Mouse (Mus musculus) MEL (cell line): ENCODE measurements at regions not wholly inside any gene's neighbourhood (a gene's known extent, or its start where the extent isn't known, plus 50 kb on each side); places are given as distances from the start of the nearest gene placed in this dataset.

Source experiments
- DNase-seq: peaks from one replicate; pipeline ENCODE4 v3.0.0; 2011; ENCODE audit warnings: low read depth, low spot score
- H3K27ac ChIP-seq: 2 replicates; pipeline ENCODE4 v1.5.1; 2012; ENCODE audit warnings: low read depth, mild to moderate bottlenecking, control low read depth, low read length, moderate library complexity; ENCODE audit not compliant: control insufficient read depth
- H3K27me3 ChIP-seq, 2 experiments: fragments of 150-350 bp in 1 of 2; sonication (generic) in 1 of 2; 2 replicates each; pipeline ENCODE4 v1.6.1; 2012; ENCODE audit warnings: low read length in 2 of 2, mild to moderate bottlenecking in 2 of 2, improper control_type of control experiment in 1 of 2, moderate library complexity in 1 of 2; ENCODE audit not compliant: insufficient read depth in 2 of 2, control insufficient read depth in 1 of 2
- H3K36me3 ChIP-seq, 2 experiments: 2 replicates each; pipeline ENCODE4 v1.6.1; 2012 to 2014; ENCODE audit warnings: low read length in 2 of 2, improper control_type of control experiment in 1 of 2, inconsistent platforms in 1 of 2, mild to moderate bottlenecking in 1 of 2; ENCODE audit not compliant: insufficient read depth in 2 of 2, control insufficient read depth in 1 of 2
- H3K4me1 ChIP-seq, 2 experiments: fragments of 150-350 bp in 1 of 2; sonication (generic) in 1 of 2; 2 replicates each; pipeline ENCODE4 v1.6.1; 2012; ENCODE audit warnings: low read length in 2 of 2, improper control_type of control experiment in 1 of 2, mild to moderate bottlenecking in 1 of 2; ENCODE audit not compliant: insufficient read depth in 2 of 2, control insufficient read depth in 1 of 2
- H3K4me3 ChIP-seq, 2 experiments: fragments of 150-350 bp in 1 of 2; sonication (generic) in 1 of 2; 2 replicates each; pipeline ENCODE4 v1.5.1; 2012; ENCODE audit warnings: low read depth in 2 of 2, low read length in 2 of 2, mild to moderate bottlenecking in 2 of 2, moderate library complexity in 2 of 2, control low read depth in 1 of 2, improper control_type of control experiment in 1 of 2; ENCODE audit not compliant: control insufficient read depth in 1 of 2, insufficient read depth in 1 of 2
- H3K79me2 ChIP-seq: 2 replicates; pipeline ENCODE4 v1.6.1; 2012; ENCODE audit warnings: mild to moderate bottlenecking, low read length, moderate library complexity; ENCODE audit not compliant: control insufficient read depth, poor library complexity, insufficient read depth
- H3K9ac ChIP-seq: 2 replicates; pipeline ENCODE4 v1.6.1; 2012; ENCODE audit warnings: low read depth, mild to moderate bottlenecking, control low read depth, low read length, moderate library complexity; ENCODE audit not compliant: control insufficient read depth, poor library complexity, severe bottlenecking
- H3K9me3 ChIP-seq: fragments of 150-350 bp; sonication (generic); replicated peaks from 2 replicates; pipeline ENCODE4 v1.6.1; 2012; ENCODE audit warnings: mild to moderate bottlenecking, low read length, improper control_type of control experiment, moderate library complexity; ENCODE audit not compliant: insufficient read depth
- BHLHE40 ChIP-seq: IDR thresholded peaks from 2 replicates; pipeline ENCODE4 v1.6.1; 2012; ENCODE audit warnings: low read depth, mild to moderate bottlenecking, inconsistent platforms, low read length, improper control_type of control experiment, borderline replicate concordance
- CHD1 ChIP-seq: IDR thresholded peaks from 2 replicates; pipeline ENCODE4 v1.6.1; 2012; ENCODE audit warnings: low read depth, mild to moderate bottlenecking, inconsistent platforms, low read length, improper control_type of control experiment
- CHD2 ChIP-seq: IDR thresholded peaks from 2 replicates; pipeline ENCODE4 v1.6.1; 2011; ENCODE audit warnings: low read length, improper control_type of control experiment
- CTCF ChIP-seq, 3 experiments: IDR thresholded peaks in 2 of 3; conservative IDR thresholded peaks in 1 of 3; 2 replicates each; pipeline ENCODE4 v1.5.1; 2011 to 2012; ENCODE audit warnings: low read length in 3 of 3, low read depth in 2 of 3, mild to moderate bottlenecking in 2 of 3, improper control_type of control experiment in 1 of 3, inconsistent platforms in 1 of 3, mixed read lengths in 1 of 3, moderate library complexity in 1 of 3; ENCODE audit not compliant: control insufficient read depth in 1 of 3, insufficient read depth in 1 of 3, poor library complexity in 1 of 3, severe bottlenecking in 1 of 3
- E2F4 ChIP-seq: IDR thresholded peaks from 2 replicates; pipeline ENCODE4 v1.6.1; 2011; ENCODE audit warnings: low read depth, low read length, improper control_type of control experiment, borderline replicate concordance
- ELF1 ChIP-seq: IDR thresholded peaks from 2 replicates; pipeline ENCODE4 v1.6.1; 2014; ENCODE audit warnings: low read depth, mild to moderate bottlenecking, inconsistent platforms, low read length, improper control_type of control experiment, moderate library complexity
- EP300 ChIP-seq, 2 experiments: IDR thresholded peaks; 2 replicates each; pipeline ENCODE4 v1.6.1; 2011; ENCODE audit warnings: improper control_type of control experiment in 2 of 2, low read length in 2 of 2, low read depth in 1 of 2, mild to moderate bottlenecking in 1 of 2
- ETS1 ChIP-seq: IDR thresholded peaks from 2 replicates; pipeline ENCODE4 v1.6.1; 2012; ENCODE audit warnings: low read depth, mild to moderate bottlenecking, inconsistent platforms, low read length, improper control_type of control experiment, moderate library complexity
- GABPA ChIP-seq: IDR thresholded peaks from 2 replicates; pipeline ENCODE4 v1.6.1; 2012; ENCODE audit warnings: low read depth, mild to moderate bottlenecking, inconsistent platforms, low read length, improper control_type of control experiment, moderate library complexity
- GATA1 ChIP-seq: IDR thresholded peaks from 2 replicates; pipeline ENCODE4 v1.6.1; 2011; ENCODE audit warnings: low read depth, low read length, improper control_type of control experiment
- HCFC1 ChIP-seq: IDR thresholded peaks from 2 replicates; pipeline ENCODE4 v1.6.1; 2012; ENCODE audit warnings: low read depth, mild to moderate bottlenecking, inconsistent platforms, low read length, improper control_type of control experiment, moderate library complexity
- JUND ChIP-seq: IDR thresholded peaks from 2 replicates; pipeline ENCODE4 v1.6.1; 2011; ENCODE audit warnings: low read depth, mild to moderate bottlenecking, improper control_type of control experiment, low read length
- KAT2A ChIP-seq: conservative IDR thresholded peaks from 2 replicates; pipeline ENCODE4 v1.6.1; 2012; ENCODE audit warnings: low read depth, low read length, improper control_type of control experiment, inconsistent platforms
- MAFK ChIP-seq: IDR thresholded peaks from 2 replicates; pipeline ENCODE4 v1.6.1; 2011; ENCODE audit warnings: low read depth, mild to moderate bottlenecking, low read length, improper control_type of control experiment, borderline replicate concordance
- MAX ChIP-seq: IDR thresholded peaks from 2 replicates; pipeline ENCODE4 v1.6.1; 2011; ENCODE audit warnings: low read length, improper control_type of control experiment
- MYB ChIP-seq: IDR thresholded peaks from 2 replicates; pipeline ENCODE4 v1.6.1; 2011; ENCODE audit warnings: mild to moderate bottlenecking, low read depth, low read length, improper control_type of control experiment
- MYC ChIP-seq: IDR thresholded peaks from 2 replicates; pipeline ENCODE4 v1.6.1; 2011; ENCODE audit warnings: low read depth, mild to moderate bottlenecking, low read length, improper control_type of control experiment, moderate library complexity
- NELFE ChIP-seq: IDR thresholded peaks from 2 replicates; pipeline ENCODE4 v1.6.1; 2011; ENCODE audit warnings: low read depth, low read length, improper control_type of control experiment
- NRF1 ChIP-seq: IDR thresholded peaks from 2 replicates; pipeline ENCODE4 v1.6.1; 2014; ENCODE audit warnings: low read depth, mild to moderate bottlenecking, inconsistent platforms, low read length, improper control_type of control experiment, moderate library complexity; ENCODE audit not compliant: poor library complexity, insufficient read depth, severe bottlenecking
- POLR2A ChIP-seq, 2 experiments: IDR thresholded peaks; 2 replicates each; pipeline ENCODE4 v1.6.1; 2011 to 2012; ENCODE audit warnings: low read length in 2 of 2, mild to moderate bottlenecking in 2 of 2, control low read depth in 1 of 2, improper control_type of control experiment in 1 of 2, low read depth in 1 of 2, moderate library complexity in 1 of 2; ENCODE audit not compliant: control insufficient read depth in 1 of 2, insufficient read depth in 1 of 2, poor library complexity in 1 of 2
- POLR2AphosphoS2 ChIP-seq: IDR thresholded peaks from 2 replicates; pipeline ENCODE4 v1.6.1; 2011; ENCODE audit warnings: low read length, improper control_type of control experiment
- POLR2AphosphoS5 ChIP-seq: IDR thresholded peaks from 2 replicates; pipeline ENCODE4 v1.6.1; 2012; ENCODE audit warnings: low read depth, borderline replicate concordance, mild to moderate bottlenecking, inconsistent platforms, low read length, moderate library complexity, mixed read lengths
- RAD21 ChIP-seq: IDR thresholded peaks from 2 replicates; pipeline ENCODE4 v1.6.1; 2011; ENCODE audit warnings: mild to moderate bottlenecking, low read depth, low read length, improper control_type of control experiment
- RCOR1 ChIP-seq: IDR thresholded peaks from 2 replicates; pipeline ENCODE4 v1.6.1; 2012; ENCODE audit warnings: low read depth, mild to moderate bottlenecking, inconsistent platforms, low read length, improper control_type of control experiment
- SMC3 ChIP-seq: IDR thresholded peaks from 2 replicates; pipeline ENCODE4 v1.6.1; 2011; ENCODE audit warnings: low read depth, low read length, improper control_type of control experiment
- TAL1 ChIP-seq: IDR thresholded peaks from 2 replicates; pipeline ENCODE4 v1.6.1; 2012; ENCODE audit warnings: mild to moderate bottlenecking, inconsistent platforms, low read length, moderate library complexity, mixed read lengths
- TBP ChIP-seq: IDR thresholded peaks from 2 replicates; pipeline ENCODE4 v1.8.0; 2011; ENCODE audit warnings: low read depth, low read length, improper control_type of control experiment
- TCF12 ChIP-seq: IDR thresholded peaks from 2 replicates; pipeline ENCODE4 v1.6.1; 2014; ENCODE audit warnings: low read depth, mild to moderate bottlenecking, inconsistent platforms, low read length, improper control_type of control experiment, moderate library complexity
- UBTF ChIP-seq: IDR thresholded peaks from 2 replicates; pipeline ENCODE4 v1.6.1; 2012; ENCODE audit warnings: low read depth, mild to moderate bottlenecking, inconsistent platforms, low read length, improper control_type of control experiment, moderate library complexity, borderline replicate concordance; ENCODE audit not compliant: insufficient read depth
- USF1 ChIP-seq: IDR thresholded peaks from 2 replicates; pipeline ENCODE4 v1.6.1; 2014; ENCODE audit warnings: low read depth, mild to moderate bottlenecking, inconsistent platforms, low read length, improper control_type of control experiment, moderate library complexity
- USF2 ChIP-seq, 2 experiments: IDR thresholded peaks; 2 replicates each; pipeline ENCODE4 v1.6.1; 2011 to 2012; ENCODE audit warnings: improper control_type of control experiment in 2 of 2, low read length in 2 of 2, borderline replicate concordance in 1 of 2, inconsistent platforms in 1 of 2, low read depth in 1 of 2, mild to moderate bottlenecking in 1 of 2; ENCODE audit not compliant: insufficient read depth in 1 of 2
- ZC3H11A ChIP-seq: IDR thresholded peaks from 2 replicates; pipeline ENCODE4 v1.6.1; 2012; ENCODE audit warnings: low read depth, mild to moderate bottlenecking, inconsistent platforms, low read length, improper control_type of control experiment
- ZKSCAN1 ChIP-seq: IDR thresholded peaks from 2 replicates; pipeline ENCODE4 v1.6.1; 2012; ENCODE audit warnings: low read depth, mild to moderate bottlenecking, inconsistent platforms, low read length, improper control_type of control experiment, moderate library complexity
- ZMIZ1 ChIP-seq: IDR thresholded peaks from 2 replicates; pipeline ENCODE4 v1.6.1; 2012; ENCODE audit warnings: low read depth, mild to moderate bottlenecking, inconsistent platforms, low read length, improper control_type of control experiment, moderate library complexity
- ZNF384 ChIP-seq: IDR thresholded peaks from 2 replicates; pipeline ENCODE4 v1.6.1; 2012; ENCODE audit warnings: low read depth, mild to moderate bottlenecking, inconsistent platforms, low read length, improper control_type of control experiment

- Histone ChIP-seq H3K27ac (peak overlapping the region; percentile 97), H3K9ac (peak overlapping the region; percentile 65), H3K4me1 (peaks cover 21 to 27% of the 10 kb centered on the region in 2 experiments), H3K27me3 (no peaks in the 10 kb centered on the region), H3K36me3 (peaks cover 0 to 46% of the 10 kb centered on the region in 2 experiments; a peak in 2 of 4 replicates), H3K9me3 (no peaks in the 10 kb centered on the region), H3K4me3 (peak overlapping the region; percentile 47), H3K79me2 (peaks cover 6% of the 10 kb centered on the region)
- peak; percentile 82 for DNase-seq
- TF ChIP-seq RCOR1 (peak; percentile 80), ETS1 (peak; percentile 91), CTCF (IDR thresholded peaks at IDR 0.05 in 2 of 3, conservative IDR thresholded peaks at IDR 0.05 in 1 of 3; ENCODE audit: control insufficient read depth in 1 of 3, insufficient read depth in 1 of 3, low read depth in 2 of 3, low read length in 3 of 3, poor library complexity in 1 of 3, severe bottlenecking in 1 of 3) (no peak), SMC3 (no peak), UBTF (no peak), ZNF384 (peak; percentile 73; the same call in 1 of the 2 replicates), ZC3H11A (no peak), JUND (peak; percentile 60; the same call in 1 of the 2 replicates), TCF12 (peak; percentile 94), POLR2AphosphoS2 (peak; percentile 80; the same call in 1 of the 2 replicates), KAT2A (peak; percentile 48), POLR2A (IDR thresholded peaks at IDR 0.05; ENCODE audit: control insufficient read depth in 1 of 2, insufficient read depth in 1 of 2, low read depth in 1 of 2, low read length in 2 of 2, poor library complexity in 1 of 2) (peak in 1 of 2 experiments; percentile 71; a peak in 2 of 4 replicates), ZKSCAN1 (no peak), EP300 (IDR thresholded peaks at IDR 0.05; ENCODE audit: low read depth in 1 of 2, low read length in 2 of 2) (peak; percentile 94 to 97), MYC (peak; percentile 27; the same call in 1 of the 2 replicates), RAD21 (no peak), MAFK (no peak), USF1 (peak; percentile 56; the same call in 1 of the 2 replicates), NELFE (no peak; the same call in 1 of the 2 replicates), E2F4 (no peak), MYB (peak; percentile 91), BHLHE40 (peak; percentile 42; the same call in 1 of the 2 replicates), CHD2 (no peak), HCFC1 (no peak), ZMIZ1 (0 out of 2 replicates have a peak, but pooled peaks have one; percentile 24), TAL1 (peak; percentile 26; the same call in 1 of the 2 replicates), POLR2AphosphoS5 (no peak), ELF1 (no peak), CHD1 (no peak; the same call in 1 of the 2 replicates), NRF1 (no peak), MAX (no peak), USF2 (IDR thresholded peaks at IDR 0.05; ENCODE audit: borderline replicate concordance in 1 of 2, insufficient read depth in 1 of 2, low read depth in 1 of 2, low read length in 2 of 2) (no peak), GABPA (no peak), TBP (peak; percentile 89), GATA1 (peak; percentile 95)
Observed at GRCm38 (mm10) chr19:60134447-60135328, 91.8 kb downstream of the Fam204a start.
